Mouse (Mus musculus) retina, postnatal 1 day (tissue): ENCODE data around the gene Osbpl7.

Source experiments
- DNase-seq: peaks from one replicate; pipeline ENCODE4 v3.0.0-alpha.2; 2012

Osbpl7 gene

GRCm38 (mm10) chr11:97083401-97084140 lies 33.1 kb downstream of the Osbpl7 start:
- peak; percentile 21 for DNase-seq

GRCm38 (mm10) chr11:97084821-97085505 lies 34.5 kb downstream of the Osbpl7 start:
- DNase-seq, result no peak

GRCm38 (mm10) chr11:97086365-97086764 lies 35.9 kb downstream of the Osbpl7 start:
- no peak for DNase-seq

- DNase-seq, result no peak
These were observed 44.2 kb downstream of the Osbpl7 start for GRCm38 (mm10) chr11:97094600-97094999.

- DNase-seq, result no peak
These were observed 48.4 kb downstream of the Osbpl7 start for GRCm38 (mm10) chr11:97098791-97099190.

GRCm38 (mm10) chr11:97101722-97102121 lies 51.3 kb downstream of the Osbpl7 start:
- peak; percentile 78 for DNase-seq

GRCm38 (mm10) chr11:97103163-97104090 lies 53.0 kb downstream of the Osbpl7 start:
- DNase-seq, result no peak

GRCm38 (mm10) chr11:97104091-97104483 lies 53.7 kb downstream of the Osbpl7 start:
- no peak for DNase-seq

GRCm38 (mm10) chr11:97108976-97109375 lies 58.5 kb downstream of the Osbpl7 start:
- no peak for DNase-seq

- DNase-seq, result no peak
These were observed 62.2 kb downstream of the Osbpl7 start for GRCm38 (mm10) chr11:97112519-97113125.

- DNase-seq, result peak; percentile 58
These were observed 64.5 kb downstream of the Osbpl7 start, which contains the start of gene Tbx21 for GRCm38 (mm10) chr11:97114671-97115601. Tbx21 (minus strand) TSS chr11:97115331.

GRCm38 (mm10) chr11:97115797-97116196 lies 65.4 kb downstream of the Osbpl7 start:
- no peak for DNase-seq
